Mouse (Mus musculus): ENCODE measurements at regions not wholly inside any gene's neighbourhood (a gene's known extent, or its start where the extent isn't known, plus 50 kb on each side); places are given as distances from the start of the nearest gene placed in this dataset.
A peak's percentile ranks its signal among the peaks of the same experiment; 100 is the strongest.
"Not testable (repeated sequence)": the region's sequence is repeated elsewhere in the genome, so short reads cannot be mapped to it uniquely, and the experiment has no call there.

GRCm38 (mm10) chr17:29430401-29430800 lies 60.2 kb upstream of the Pim1 start:
- DNase-seq (ENCODE audit: low read depth, low spot score) = no peak

GRCm38 (mm10) chr17:29430806-29431205 lies 59.7 kb upstream of the Pim1 start:
- no peak for DNase-seq (ENCODE audit: low read depth, low spot score)

GRCm38 (mm10) chr17:29431553-29432297 lies 58.8 kb upstream of the Pim1 start:
- DNase-seq (ENCODE audit: low read depth, low spot score) = no peak

GRCm38 (mm10) chr17:29432666-29433065 lies 57.9 kb upstream of the Pim1 start:
- no peak for DNase-seq (ENCODE audit: low read depth, low spot score)

GRCm38 (mm10) chr17:29433370-29433769 lies 57.2 kb upstream of the Pim1 start:
- DNase-seq (ENCODE audit: low read depth, low spot score) = no peak

GRCm38 (mm10) chr17:29434074-29434944 lies 56.2 kb upstream of the Pim1 start:
- no peak for DNase-seq (ENCODE audit: low read depth, low spot score)

- no peak for DNase-seq (ENCODE audit: low read depth, low spot score)
These were observed 55.1 kb upstream of the Pim1 start for GRCm38 (mm10) chr17:29435345-29436006.

GRCm38 (mm10) chr17:29436484-29436870 lies 54.1 kb upstream of the Pim1 start:
- DNase-seq (ENCODE audit: low read depth, low spot score) = not testable (repeated sequence)

- peak; percentile 88 for DNase-seq (ENCODE audit: low read depth, low spot score)
These were observed 53.5 kb upstream of the Pim1 start for GRCm38 (mm10) chr17:29436871-29437534.

GRCm38 (mm10) chr17:29437535-29438324 lies 52.8 kb upstream of the Pim1 start:
- no peak for DNase-seq (ENCODE audit: low read depth, low spot score)

- peak; percentile 81 for DNase-seq (ENCODE audit: low read depth, low spot score)
These were observed 52.0 kb upstream of the Pim1 start for GRCm38 (mm10) chr17:29438347-29439235.

GRCm38 (mm10) chr17:29439992-29440391 lies 50.6 kb upstream of the Pim1 start:
- DNase-seq (ENCODE audit: low read depth, low spot score) = no peak

- no peak for DNase-seq (ENCODE audit: low read depth, low spot score)
These were observed 50.1 kb upstream of the Pim1 start for GRCm38 (mm10) chr17:29440490-29440889.
